Mouse (Mus musculus): Measurements from ENCODE around the gene Snap91. TPM values are rescaled to one million over a fixed set of nuclear protein-coding genes. Genes with fewer than 3 reads are reported as not detected.

The Snap91 gene
- polyA plus RNA-seq, 1 experiment from 2014 or later = 4.9 TPM

- H3K9me3 ChIP-seq (replicated peaks; ENCODE audit: control insufficient read depth, low read length) = no peaks in the 10 kb centered on the region
- no peak overlapping the region for H3K9ac ChIP-seq (ENCODE audit: low read length)
- WGBS = 67% methylated on average over 10 of the region's 10 CpGs
- no peaks in the 10 kb centered on the region for H3K36me3 ChIP-seq (ENCODE audit: control insufficient read depth, insufficient read depth, low read length)
- no peak overlapping the region for H3K4me2 ChIP-seq (ENCODE audit: low read depth, low read length)
- peaks cover 9% of the 10 kb centered on the region; the same call in 1 of the 2 replicates for H3K4me1 ChIP-seq (ENCODE audit: control insufficient read depth, insufficient read depth, low read length)
- H3K4me3 ChIP-seq (replicated peaks; ENCODE audit: low read length) = no peak overlapping the region
- 0 out of 2 replicates have a peak overlapping the region, but pooled peaks have one; percentile 37 for H3K27ac ChIP-seq (ENCODE audit: low read length)
- ATAC-seq (ENCODE audit: insufficient read depth, low FRiP score) = peak; percentile 92; the same call in 1 of the 2 replicates
- no peaks in the 10 kb centered on the region for H3K27me3 ChIP-seq (ENCODE audit: control insufficient read depth, insufficient read depth, low read length)
Observed at GRCm38 (mm10) chr9:86728214-86728814, 152.1 kb downstream of the Snap91 start.

DNA sequence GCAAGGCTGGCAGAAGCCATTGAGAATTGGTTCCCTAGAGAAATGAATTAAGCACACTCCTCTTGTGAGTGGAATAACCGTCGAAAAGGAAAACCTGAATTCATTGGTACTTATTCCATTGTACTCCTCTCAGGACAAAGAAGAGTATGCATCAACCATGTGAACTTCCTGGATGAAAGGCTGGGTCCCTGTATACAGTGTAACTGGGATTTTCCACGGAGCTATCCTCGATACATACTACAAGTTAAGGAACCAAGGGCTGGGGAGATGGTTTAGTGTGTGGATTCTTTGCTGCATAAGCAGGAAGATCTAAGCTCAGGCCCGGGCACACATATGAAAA is 154.1 kb downstream of the Snap91 start:
- ATAC-seq (ENCODE audit: insufficient read depth, low FRiP score) = no peak
- WGBS = 84% methylated on average over 5 of the region's 5 CpGs
- H3K36me3 ChIP-seq (ENCODE audit: control insufficient read depth, insufficient read depth, low read length) = no peaks in the 10 kb centered on the region
- H3K27me3 ChIP-seq (ENCODE audit: control insufficient read depth, insufficient read depth, low read length) = no peaks in the 10 kb centered on the region
- H3K4me3 ChIP-seq (replicated peaks; ENCODE audit: low read length) = no peak overlapping the region
- H3K4me1 ChIP-seq (ENCODE audit: control insufficient read depth, insufficient read depth, low read length) = peaks cover 9% of the 10 kb centered on the region; the same call in 1 of the 2 replicates
- H3K4me2 ChIP-seq (ENCODE audit: low read depth, low read length) = no peak overlapping the region
- no peak overlapping the region for H3K9ac ChIP-seq (ENCODE audit: low read length)
- H3K27ac ChIP-seq (ENCODE audit: low read length) = no peak overlapping the region
- H3K9me3 ChIP-seq (replicated peaks; ENCODE audit: control insufficient read depth, low read length) = no peaks in the 10 kb centered on the region

DNA sequence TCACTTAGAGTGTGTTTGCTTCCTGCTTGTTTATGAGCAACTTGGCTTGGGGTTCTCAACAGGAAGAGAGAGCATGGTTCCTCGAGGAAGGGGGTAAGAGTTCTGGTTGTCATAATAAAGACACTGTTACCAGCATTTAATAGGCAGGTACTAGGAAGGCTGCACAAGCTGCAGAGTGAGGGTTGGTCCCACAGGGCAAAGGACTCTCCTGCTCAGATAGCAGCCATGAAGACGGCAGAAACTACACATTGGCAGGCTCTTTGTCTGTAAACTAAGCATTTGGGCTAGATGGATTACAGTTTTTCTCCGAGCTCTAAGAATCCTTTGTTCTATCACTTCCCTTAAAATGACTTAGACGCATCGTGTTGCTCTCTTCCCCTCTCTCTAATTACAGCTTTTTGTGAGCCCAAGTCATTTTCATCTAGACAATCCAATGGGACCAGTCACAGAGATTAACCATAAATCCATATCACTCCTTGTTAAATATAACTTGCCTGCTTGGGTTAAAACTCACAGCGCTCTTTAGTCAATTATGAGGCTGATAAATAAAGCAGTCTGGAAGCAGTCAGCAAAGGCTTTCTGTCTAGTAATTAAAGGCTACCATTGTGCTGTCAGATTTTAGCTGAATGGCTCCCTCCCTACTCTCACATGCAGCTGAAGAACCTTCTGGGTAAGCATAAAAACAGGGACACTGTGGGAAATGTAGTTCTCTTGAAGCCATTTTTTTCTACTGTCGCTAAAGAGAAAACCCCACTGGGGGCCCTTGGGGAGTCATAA is 154.7 kb downstream of the Snap91 start:
- Histone ChIP-seq H3K9ac (ENCODE audit: low read length) (no peak overlapping the region), H3K27me3 (ENCODE audit: control insufficient read depth, insufficient read depth, low read length) (no peaks in the 10 kb centered on the region), H3K4me3 (replicated peaks; ENCODE audit: low read length) (no peak overlapping the region), H3K9me3 (replicated peaks; ENCODE audit: control insufficient read depth, low read length) (no peaks in the 10 kb centered on the region), H3K4me1 (ENCODE audit: control insufficient read depth, insufficient read depth, low read length) (peaks cover 9% of the 10 kb centered on the region; the same call in 1 of the 2 replicates), H3K4me2 (ENCODE audit: low read depth, low read length) (no peak overlapping the region), H3K36me3 (ENCODE audit: control insufficient read depth, insufficient read depth, low read length) (no peaks in the 10 kb centered on the region), H3K27ac (ENCODE audit: low read length) (peak overlapping the region; percentile 13; the same call in 1 of the 2 replicates)
- 50% methylated on average over 7 of the region's 7 CpGs for WGBS
- no peak for ATAC-seq (ENCODE audit: insufficient read depth, low FRiP score)

GRCm38 (mm10) chr9:86725066-86725465 is 155.4 kb downstream of the Snap91 start:
- Histone ChIP-seq H3K27ac (ENCODE audit: low read length) (no peak overlapping the region), H3K9me3 (replicated peaks; ENCODE audit: control insufficient read depth, low read length) (no peaks in the 10 kb centered on the region), H3K36me3 (ENCODE audit: control insufficient read depth, insufficient read depth, low read length) (no peaks in the 10 kb centered on the region), H3K9ac (ENCODE audit: low read length) (no peak overlapping the region), H3K4me3 (replicated peaks; ENCODE audit: low read length) (no peak overlapping the region), H3K27me3 (ENCODE audit: control insufficient read depth, insufficient read depth, low read length) (no peaks in the 10 kb centered on the region), H3K4me2 (ENCODE audit: low read depth, low read length) (no peak overlapping the region), H3K4me1 (ENCODE audit: control insufficient read depth, insufficient read depth, low read length) (peaks cover 9% of the 10 kb centered on the region; the same call in 1 of the 2 replicates)
- WGBS = 75% methylated on average over 4 of the region's 4 CpGs
- no peak for ATAC-seq (ENCODE audit: insufficient read depth, low FRiP score)

GRCm38 (mm10) chr9:86720794-86721193 is 159.7 kb downstream of the Snap91 start:
- Histone ChIP-seq H3K4me3 (replicated peaks; ENCODE audit: low read length) (no peak overlapping the region), H3K9ac (ENCODE audit: low read length) (no peak overlapping the region), H3K27me3 (ENCODE audit: control insufficient read depth, insufficient read depth, low read length) (no peaks in the 10 kb centered on the region), H3K4me1 (ENCODE audit: control insufficient read depth, insufficient read depth, low read length) (0 out of 2 replicates have a peak, but pooled peaks cover under 1% of the 10 kb centered on the region), H3K9me3 (replicated peaks; ENCODE audit: control insufficient read depth, low read length) (no peaks in the 10 kb centered on the region), H3K4me2 (ENCODE audit: low read depth, low read length) (no peak overlapping the region), H3K36me3 (ENCODE audit: control insufficient read depth, insufficient read depth, low read length) (no peaks in the 10 kb centered on the region), H3K27ac (ENCODE audit: low read length) (no peak overlapping the region)
- no peak for ATAC-seq (ENCODE audit: insufficient read depth, low FRiP score)
- WGBS = 81% methylated on average over 2 of the region's 2 CpGs

GRCm38 (mm10) chr9:86720227-86720626 is 160.2 kb downstream of the Snap91 start:
- Histone ChIP-seq H3K4me2 (ENCODE audit: low read depth, low read length) (no peak overlapping the region), H3K27ac (ENCODE audit: low read length) (no peak overlapping the region), H3K27me3 (ENCODE audit: control insufficient read depth, insufficient read depth, low read length) (no peaks in the 10 kb centered on the region), H3K4me1 (ENCODE audit: control insufficient read depth, insufficient read depth, low read length) (no peaks in the 10 kb centered on the region), H3K9me3 (replicated peaks; ENCODE audit: control insufficient read depth, low read length) (no peaks in the 10 kb centered on the region), H3K4me3 (replicated peaks; ENCODE audit: low read length) (no peak overlapping the region), H3K9ac (ENCODE audit: low read length) (no peak overlapping the region), H3K36me3 (ENCODE audit: control insufficient read depth, insufficient read depth, low read length) (no peaks in the 10 kb centered on the region)
- 82% methylated on average over 5 of the region's 5 CpGs for WGBS
- no peak for ATAC-seq (ENCODE audit: insufficient read depth, low FRiP score)

GRCm38 (mm10) chr9:86717119-86717518 is 163.3 kb downstream of the Snap91 start:
- H3K27ac ChIP-seq (ENCODE audit: low read length) = no peak overlapping the region
- no peak overlapping the region for H3K4me2 ChIP-seq (ENCODE audit: low read depth, low read length)
- 41% methylated on average over 5 of the region's 5 CpGs for WGBS
- no peak for ATAC-seq (ENCODE audit: insufficient read depth, low FRiP score)
- H3K27me3 ChIP-seq (ENCODE audit: control insufficient read depth, insufficient read depth, low read length) = no peaks in the 10 kb centered on the region
- H3K4me1 ChIP-seq (ENCODE audit: control insufficient read depth, insufficient read depth, low read length) = no peaks in the 10 kb centered on the region
- no peak overlapping the region for H3K9ac ChIP-seq (ENCODE audit: low read length)
- no peaks in the 10 kb centered on the region for H3K36me3 ChIP-seq (ENCODE audit: control insufficient read depth, insufficient read depth, low read length)
- no peaks in the 10 kb centered on the region for H3K9me3 ChIP-seq (replicated peaks; ENCODE audit: control insufficient read depth, low read length)
- H3K4me3 ChIP-seq (replicated peaks; ENCODE audit: low read length) = no peak overlapping the region

DNA sequence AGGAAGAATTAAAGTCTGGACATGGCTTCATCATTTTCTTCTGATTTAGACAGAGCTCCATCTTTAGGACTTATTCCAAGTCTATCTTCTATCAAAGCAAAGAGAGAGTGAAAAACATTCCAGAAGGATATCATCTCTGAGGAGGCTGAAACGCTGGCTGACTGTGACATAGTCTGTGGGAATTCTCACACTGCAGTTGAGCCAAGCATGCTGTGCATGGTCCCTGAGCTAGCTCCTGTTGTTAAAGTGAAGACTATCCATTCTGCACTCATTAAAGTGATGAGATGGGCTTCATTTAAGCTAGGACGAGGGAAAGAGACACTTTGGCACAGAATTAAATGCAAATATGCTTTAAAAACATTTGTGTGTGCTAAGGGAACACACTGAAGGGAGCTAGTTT is 163.9 kb downstream of the Snap91 start:
- no peak overlapping the region for H3K4me3 ChIP-seq (replicated peaks; ENCODE audit: low read length)
- WGBS = 45% methylated on average over 2 of the region's 2 CpGs
- no peaks in the 10 kb centered on the region for H3K27me3 ChIP-seq (ENCODE audit: control insufficient read depth, insufficient read depth, low read length)
- ATAC-seq (ENCODE audit: insufficient read depth, low FRiP score) = no peak
- no peak overlapping the region for H3K9ac ChIP-seq (ENCODE audit: low read length)
- H3K9me3 ChIP-seq (replicated peaks; ENCODE audit: control insufficient read depth, low read length) = no peaks in the 10 kb centered on the region
- H3K4me2 ChIP-seq (ENCODE audit: low read depth, low read length) = no peak overlapping the region
- no peaks in the 10 kb centered on the region for H3K4me1 ChIP-seq (ENCODE audit: control insufficient read depth, insufficient read depth, low read length)
- no peaks in the 10 kb centered on the region for H3K36me3 ChIP-seq (ENCODE audit: control insufficient read depth, insufficient read depth, low read length)
- no peak overlapping the region for H3K27ac ChIP-seq (ENCODE audit: low read length)

All from stomach, embryonic 16.5 days (tissue).